Mouse (Mus musculus) thymus, postnatal 10 days (tissue): ENCODE measurements around the gene Ubqln4.

Experiments used
- DNase-seq, 2 experiments: peaks; one replicate each; pipeline ENCODE4 v3.0.0; 2021; ENCODE audit warnings: low spot score in 2 of 2

Gene Ubqln4

GRCm38 (mm10) chr3:88553525-88553879, at the start of gene Ubqln4:
Gene Ubqln4 (plus strand): TSS chr3:88553758.
- peak; percentile 73 to 88 for DNase-seq

GRCm38 (mm10) chr3:88503881-88504746, 49.4 kb upstream of the Ubqln4 start:
- no peak for DNase-seq

GRCm38 (mm10) chr3:88505081-88505480, 48.5 kb upstream of the Ubqln4 start:
- no peak for DNase-seq

- no peak for DNase-seq
These were observed 47.8 kb upstream of the Ubqln4 start for GRCm38 (mm10) chr3:88505765-88506164.

- DNase-seq: no peak
These were observed 44.3 kb upstream of the Ubqln4 start for GRCm38 (mm10) chr3:88509250-88509649.

- DNase-seq: peak; percentile 90 to 93
These were observed 43.7 kb upstream of the Ubqln4 start, which contains the start of gene Lmna for GRCm38 (mm10) chr3:88509692-88510420. Gene Lmna (minus strand): TSS chr3:88509956.

GRCm38 (mm10) chr3:88510421-88511289, 42.9 kb upstream of the Ubqln4 start:
- no peak for DNase-seq

- no peak for DNase-seq
These were observed 42.0 kb upstream of the Ubqln4 start for GRCm38 (mm10) chr3:88511559-88511958.

- DNase-seq: no peak
These were observed 41.2 kb upstream of the Ubqln4 start for GRCm38 (mm10) chr3:88512141-88512895.

- no peak for DNase-seq
These were observed 40.5 kb upstream of the Ubqln4 start for GRCm38 (mm10) chr3:88512896-88513545.

GRCm38 (mm10) chr3:88513546-88514115, 39.9 kb upstream of the Ubqln4 start:
- no peak for DNase-seq

GRCm38 (mm10) chr3:88514231-88515094, 39.1 kb upstream of the Ubqln4 start:
- DNase-seq: no peak

- no peak for DNase-seq
These were observed 38.5 kb upstream of the Ubqln4 start for GRCm38 (mm10) chr3:88515095-88515386.

- no peak for DNase-seq
These were observed 37.2 kb upstream of the Ubqln4 start for GRCm38 (mm10) chr3:88516407-88516806.

GRCm38 (mm10) chr3:88518411-88518810, 35.1 kb upstream of the Ubqln4 start:
- DNase-seq: no peak

- DNase-seq: no peak
These were observed 33.5 kb upstream of the Ubqln4 start for GRCm38 (mm10) chr3:88520078-88520477.

GRCm38 (mm10) chr3:88521156-88521555, 32.4 kb upstream of the Ubqln4 start:
- DNase-seq: no peak

- peak in 1 of 2 experiments; percentile 79 for DNase-seq
These were observed 31.7 kb upstream of the Ubqln4 start for GRCm38 (mm10) chr3:88521803-88522331.

- no peak for DNase-seq
These were observed 30.5 kb upstream of the Ubqln4 start for GRCm38 (mm10) chr3:88523027-88523426.
